Mouse (Mus musculus) myocyte (in vitro differentiated cells): ENCODE data around the gene Vim.

Source experiments
- MYOG ChIP-seq, 3 experiments: IDR thresholded peaks; one replicate each; pipeline ENCODE4 v1.6.1; 2011; ENCODE audit warnings: control low read depth in 2 of 3, low read depth in 2 of 3, mild to moderate bottlenecking in 2 of 3; ENCODE audit not compliant: insufficient read length in 2 of 3, control insufficient read depth in 1 of 3, insufficient read depth in 1 of 3
- POLR2A ChIP-seq: IDR thresholded peaks from one replicate; pipeline ENCODE4 v1.6.1; 2011; ENCODE audit warnings: low read depth, mild to moderate bottlenecking, control low read depth, moderate library complexity; ENCODE audit not compliant: insufficient read length
- REST ChIP-seq: IDR thresholded peaks from one replicate; pipeline ENCODE4 v1.6.1; 2011; ENCODE audit warnings: mild to moderate bottlenecking, control low read depth, moderate library complexity; ENCODE audit not compliant: insufficient read depth, insufficient read length

- TF ChIP-seq MYOG (IDR thresholded peaks at IDR 0.05; ENCODE audit: control insufficient read depth in 1 of 3, insufficient read depth in 1 of 3, insufficient read length in 2 of 3, low read depth in 2 of 3) (no peak), POLR2A (no peak), REST (no peak)
Observed at GRCm38 (mm10) chr2:13529253-13529933, 44.3 kb upstream of the Vim start.
